Mouse (Mus musculus): ENCODE measurements around the gene Xdh. TPM values are rescaled to one million over a fixed set of nuclear protein-coding genes. Genes with fewer than 3 reads are reported as not detected.

Gene Xdh
- polyA plus RNA-seq, 1 experiment from 2014 or later = 0.52 TPM

Other genes with a start within 250 kb of the Xdh start
- gene Galnt14, start 239.7 kb downstream of the Xdh start, polyA plus RNA-seq (2015; fragmentation: Nextera tagmentation; extraction: Ambion mirVana) = 26.1 and 28.4 TPM in 2 replicates
- 20.1 and 20.9 TPM in 2 replicates for gene Ehd3, start 146.1 kb downstream of the Xdh start, polyA plus RNA-seq (2015; fragmentation: Nextera tagmentation; extraction: Ambion mirVana)
- 0.24 and 0.36 TPM in 2 replicates for gene Srd5a2, start 97.7 kb upstream of the Xdh start, polyA plus RNA-seq (2015; fragmentation: Nextera tagmentation; extraction: Ambion mirVana)